Mouse (Mus musculus) embryonic facial prominence, embryonic 15.5 days (tissue): ENCODE data around the gene Tmem176a. TPM values are rescaled to one million over a fixed set of nuclear protein-coding genes. Genes with fewer than 3 reads are reported as not detected.

Experiments
- ATAC-seq: fragments of 200-750 bp; cut with Nextera tagmentation; 2 replicates; pipeline ENCODE4 v1.8.0; 2017; ENCODE audit warnings: low read depth, moderate TSS enrichment; ENCODE audit not compliant: insufficient number of reproducible peaks, low FRiP score, low TSS enrichment
- H3K27ac ChIP-seq: fragments of 300-500 bp; sonication (generic); replicated peaks from 2 replicates; pipeline ENCODE4 v1.5.1; 2015; ENCODE audit warnings: mild to moderate bottlenecking, inconsistent platforms
- H3K27me3 ChIP-seq: fragments of 300-500 bp; sonication (generic); 2 replicates; pipeline ENCODE4 v1.6.1; 2015; ENCODE audit warnings: inconsistent platforms
- H3K36me3 ChIP-seq: fragments of 300-500 bp; sonication (generic); 2 replicates; pipeline ENCODE4 v1.6.1; 2015; ENCODE audit warnings: mild to moderate bottlenecking, inconsistent platforms
- H3K4me1 ChIP-seq: fragments of 300-500 bp; sonication (generic); 2 replicates; pipeline ENCODE4 v1.6.1; 2015; ENCODE audit warnings: inconsistent platforms
- H3K4me2 ChIP-seq: fragments of 300-500 bp; sonication (generic); replicated peaks from 2 replicates; pipeline ENCODE4 v1.6.1; 2015; ENCODE audit warnings: mild to moderate bottlenecking, inconsistent platforms
- H3K4me3 ChIP-seq: fragments of 300-500 bp; sonication (generic); replicated peaks from 2 replicates; pipeline ENCODE4 v1.5.1; 2015; ENCODE audit warnings: mild to moderate bottlenecking, inconsistent platforms
- H3K9ac ChIP-seq: fragments of 300-500 bp; sonication (generic); 2 replicates; pipeline ENCODE4 v1.6.1; 2015; ENCODE audit warnings: inconsistent platforms
- H3K9me3 ChIP-seq: fragments of 300-500 bp; sonication (generic); replicated peaks from 2 replicates; pipeline ENCODE4 v1.6.1; 2016; ENCODE audit warnings: inconsistent platforms
- WGBS: fragments of 180-500 bp; shearing (Covaris S2); methylation state at CpG from one replicate; pipeline ENCODE4 v1.1.7; 2015; 5-methylcytosine and 5-hydroxymethylcytosine counted together
- polyA plus RNA-seq: library from polyadenylated mRNA; unstranded; fragments of >200 nt; fragmentation: Nextera tagmentation; extraction: Ambion mirVana; gene quantifications from 2 replicates; pipeline ENCODE4 v1.2.1, GENCODE M21; 2015

Tmem176a gene
- polyA plus RNA-seq, 1 experiment from 2014 or later = 77.8 TPM

GRCm38 (mm10) chr6:48829651-48830050 lies 11.1 kb upstream of the Tmem176a start:
- 0 out of 2 replicates have a peak, but pooled peaks cover 8% of the 10 kb centered on the region for H3K4me1 ChIP-seq
- H3K36me3 ChIP-seq = peaks cover 26% of the 10 kb centered on the region
- no peaks in the 10 kb centered on the region for H3K27me3 ChIP-seq
- no peak overlapping the region for H3K9ac ChIP-seq
- ATAC-seq = no peak
- no peaks in the 10 kb centered on the region for H3K9me3 ChIP-seq
- no peak overlapping the region for H3K27ac ChIP-seq
- H3K4me3 ChIP-seq = no peak overlapping the region
- no peak overlapping the region for H3K4me2 ChIP-seq

GRCm38 (mm10) chr6:48830241-48830640 lies 10.5 kb upstream of the Tmem176a start:
- H3K9ac ChIP-seq = no peak overlapping the region
- 0 out of 2 replicates have a peak, but pooled peaks cover 8% of the 10 kb centered on the region for H3K4me1 ChIP-seq
- no peak overlapping the region for H3K4me2 ChIP-seq
- WGBS = 36% methylated on average over 1 of the region's 1 CpGs
- peaks cover 32% of the 10 kb centered on the region for H3K36me3 ChIP-seq
- no peaks in the 10 kb centered on the region for H3K27me3 ChIP-seq
- H3K9me3 ChIP-seq = no peaks in the 10 kb centered on the region
- peak overlapping the region; percentile 44; the same call in 1 of the 2 replicates for H3K27ac ChIP-seq
- no peak overlapping the region for H3K4me3 ChIP-seq
- ATAC-seq = no peak

GRCm38 (mm10) chr6:48831141-48831540 lies 9.6 kb upstream of the Tmem176a start:
- peaks cover 41% of the 10 kb centered on the region for H3K36me3 ChIP-seq

DNA sequence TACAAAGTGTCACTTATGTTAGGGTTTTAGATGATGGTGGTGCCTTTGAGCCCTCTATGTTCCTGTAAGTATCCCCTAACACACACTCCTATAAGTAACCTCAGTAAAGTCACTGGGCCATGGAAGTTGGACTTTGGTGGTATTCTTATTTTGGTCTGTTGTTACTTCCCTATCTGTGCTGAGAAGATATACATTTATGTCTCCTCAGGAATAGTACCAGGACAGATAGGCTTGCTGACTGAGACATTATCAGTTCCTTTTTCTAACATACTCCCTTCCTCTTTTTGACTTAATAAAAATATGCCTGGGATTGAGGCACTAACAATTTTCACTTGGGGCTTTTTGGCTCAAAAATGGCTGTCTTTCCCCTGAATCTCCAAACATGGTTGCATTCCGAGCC lies 8.3 kb upstream of the Tmem176a start:
- no peak for ATAC-seq
- 95% methylated on average over 1 of the region's 1 CpGs for WGBS
- H3K4me3 ChIP-seq = no peak overlapping the region
- peaks cover 51% of the 10 kb centered on the region for H3K36me3 ChIP-seq
- H3K27me3 ChIP-seq = no peaks in the 10 kb centered on the region
- H3K4me2 ChIP-seq = no peak overlapping the region
- no peak overlapping the region for H3K27ac ChIP-seq
- H3K4me1 ChIP-seq = 0 out of 2 replicates have a peak, but pooled peaks cover 8% of the 10 kb centered on the region
- H3K9ac ChIP-seq = no peak overlapping the region
- no peaks in the 10 kb centered on the region for H3K9me3 ChIP-seq

More at GRCm38 (mm10) chr6:48831141-48831540, 9.6 kb upstream of the Tmem176a start:
- Histone ChIP-seq H3K4me1 (0 out of 2 replicates have a peak, but pooled peaks cover 8% of the 10 kb centered on the region), H3K4me2 (no peak overlapping the region), H3K27ac (no peak overlapping the region; the same call in 1 of the 2 replicates), H3K9me3 (no peaks in the 10 kb centered on the region), H3K27me3 (no peaks in the 10 kb centered on the region), H3K4me3 (no peak overlapping the region), H3K9ac (no peak overlapping the region)
- no peak for ATAC-seq
- 86% methylated on average over 5 of the region's 5 CpGs for WGBS

DNA sequence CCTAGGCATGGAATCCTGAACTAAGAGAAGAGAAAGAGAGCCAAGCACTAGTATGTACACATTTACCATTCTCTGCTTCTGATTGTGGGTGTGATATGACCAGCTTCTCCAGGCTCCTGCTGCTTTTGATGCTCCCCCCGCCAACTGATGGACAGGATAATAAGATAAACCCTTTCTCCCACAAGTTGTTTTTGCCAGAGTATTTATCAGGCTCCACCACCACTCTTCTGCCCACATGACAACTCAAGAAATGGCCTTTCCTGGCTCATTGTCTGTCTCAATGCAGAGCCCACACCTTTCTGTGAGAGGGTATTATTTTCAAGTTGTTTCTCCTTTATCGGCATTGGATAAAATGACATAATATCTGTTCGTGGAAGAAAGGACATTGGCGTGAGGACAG lies 7.2 kb upstream of the Tmem176a start:
- Histone ChIP-seq H3K4me3 (no peak overlapping the region), H3K27ac (no peak overlapping the region), H3K9me3 (no peaks in the 10 kb centered on the region), H3K4me2 (no peak overlapping the region), H3K27me3 (no peaks in the 10 kb centered on the region), H3K36me3 (peaks cover 56% of the 10 kb centered on the region), H3K4me1 (0 out of 2 replicates have a peak, but pooled peaks cover 9% of the 10 kb centered on the region), H3K9ac (no peak overlapping the region)
- ATAC-seq = no peak
- 95% methylated on average over 4 of the region's 4 CpGs for WGBS

DNA sequence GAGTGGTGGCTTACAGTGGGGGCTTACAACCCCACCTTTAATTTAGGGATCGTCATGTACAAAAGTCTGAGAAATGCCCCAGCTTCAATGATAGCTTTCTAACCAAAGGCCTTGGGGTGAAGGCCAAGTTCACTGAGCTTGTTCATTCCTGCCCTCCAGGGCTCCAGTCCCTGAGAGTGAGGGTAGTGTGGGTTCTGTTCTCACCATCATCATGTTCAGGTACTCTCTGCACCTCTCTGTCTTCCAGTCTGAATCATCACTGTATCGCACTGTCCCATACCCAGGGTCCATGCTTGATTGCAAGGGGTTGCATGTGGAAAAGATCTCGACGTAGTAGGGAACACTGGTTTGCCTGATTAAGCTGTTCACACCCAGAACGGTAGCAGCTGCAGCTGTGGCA lies 5.5 kb upstream of the Tmem176a start:
- no peak overlapping the region for H3K4me2 ChIP-seq
- 85% methylated on average over 5 of the region's 5 CpGs for WGBS
- H3K9me3 ChIP-seq = no peaks in the 10 kb centered on the region
- no peak overlapping the region for H3K27ac ChIP-seq
- no peak for ATAC-seq
- no peak overlapping the region for H3K4me3 ChIP-seq
- peaks cover 56% of the 10 kb centered on the region for H3K36me3 ChIP-seq
- no peak overlapping the region for H3K9ac ChIP-seq
- no peaks in the 10 kb centered on the region for H3K27me3 ChIP-seq
- peaks cover 18% of the 10 kb centered on the region for H3K4me1 ChIP-seq

GRCm38 (mm10) chr6:48836146-48836545 lies 4.6 kb upstream of the Tmem176a start:
- H3K9me3 ChIP-seq = no peaks in the 10 kb centered on the region
- no peak overlapping the region for H3K4me2 ChIP-seq
- H3K4me3 ChIP-seq = no peak overlapping the region
- no peak for ATAC-seq
- H3K4me1 ChIP-seq = peaks cover 25% of the 10 kb centered on the region
- H3K27ac ChIP-seq = no peak overlapping the region
- no peaks in the 10 kb centered on the region for H3K27me3 ChIP-seq
- H3K36me3 ChIP-seq = peaks cover 56% of the 10 kb centered on the region
- no peak overlapping the region for H3K9ac ChIP-seq
- WGBS = 81% methylated on average over 5 of the region's 5 CpGs

- no peak overlapping the region for H3K4me2 ChIP-seq
- H3K9ac ChIP-seq = no peak overlapping the region
- no peaks in the 10 kb centered on the region for H3K27me3 ChIP-seq
- peaks cover 39% of the 10 kb centered on the region for H3K4me1 ChIP-seq
- H3K9me3 ChIP-seq = no peaks in the 10 kb centered on the region
- no peak for ATAC-seq
- no peak overlapping the region for H3K27ac ChIP-seq
- peaks cover 51% of the 10 kb centered on the region for H3K36me3 ChIP-seq
- H3K4me3 ChIP-seq = no peak overlapping the region
- 78% methylated on average over 7 of the region's 7 CpGs for WGBS
Measured at GRCm38 (mm10) chr6:48837516-48837915, 3.2 kb upstream of the Tmem176a start.

DNA sequence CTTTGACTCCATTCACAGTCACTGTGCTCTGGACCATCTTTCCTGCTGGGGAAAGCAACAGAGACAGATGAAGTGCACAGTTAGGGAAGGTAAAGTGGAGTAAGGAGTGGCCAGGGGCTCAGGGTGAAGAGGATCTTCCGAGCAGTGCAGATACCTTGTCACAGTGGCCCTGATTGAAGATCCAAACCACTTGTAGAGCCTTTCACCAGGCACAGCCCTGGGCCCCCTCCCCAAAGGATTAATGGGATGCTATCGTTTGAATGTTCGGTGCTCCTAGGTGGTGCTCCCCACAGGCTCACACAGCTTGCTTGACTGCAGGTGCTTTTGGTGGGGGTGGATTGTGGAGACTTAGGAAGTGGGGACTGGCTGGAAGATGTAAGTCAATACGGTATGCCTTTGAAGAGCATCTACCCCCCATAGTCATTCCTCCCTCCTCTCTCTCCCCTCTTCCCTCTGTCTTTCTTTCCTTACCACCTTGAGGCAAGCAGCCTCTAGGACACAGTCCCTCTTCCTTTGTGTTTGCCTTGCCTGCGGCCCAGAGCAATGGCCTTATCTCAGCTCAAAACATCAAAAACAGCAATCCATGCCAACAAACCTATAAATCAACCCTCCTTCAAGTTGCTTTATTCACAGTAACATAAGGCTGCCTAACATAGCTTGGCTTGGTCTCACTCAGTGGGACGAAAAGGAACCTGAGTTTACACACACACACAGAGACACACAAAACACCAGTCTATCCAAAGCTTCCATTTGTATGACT lies 2.2 kb upstream of the Tmem176a start:
- H3K4me1 ChIP-seq = peaks cover 42% of the 10 kb centered on the region
- H3K9me3 ChIP-seq = no peaks in the 10 kb centered on the region
- H3K27ac ChIP-seq = no peak overlapping the region
- WGBS = 72% methylated on average over 6 of the region's 6 CpGs
- no peaks in the 10 kb centered on the region for H3K27me3 ChIP-seq
- 0 out of 2 replicates have a peak overlapping the region, but pooled peaks have one; percentile 1 for H3K4me2 ChIP-seq
- peaks cover 43% of the 10 kb centered on the region for H3K36me3 ChIP-seq
- no peak for ATAC-seq
- H3K9ac ChIP-seq = no peak overlapping the region
- H3K4me3 ChIP-seq = no peak overlapping the region

DNA sequence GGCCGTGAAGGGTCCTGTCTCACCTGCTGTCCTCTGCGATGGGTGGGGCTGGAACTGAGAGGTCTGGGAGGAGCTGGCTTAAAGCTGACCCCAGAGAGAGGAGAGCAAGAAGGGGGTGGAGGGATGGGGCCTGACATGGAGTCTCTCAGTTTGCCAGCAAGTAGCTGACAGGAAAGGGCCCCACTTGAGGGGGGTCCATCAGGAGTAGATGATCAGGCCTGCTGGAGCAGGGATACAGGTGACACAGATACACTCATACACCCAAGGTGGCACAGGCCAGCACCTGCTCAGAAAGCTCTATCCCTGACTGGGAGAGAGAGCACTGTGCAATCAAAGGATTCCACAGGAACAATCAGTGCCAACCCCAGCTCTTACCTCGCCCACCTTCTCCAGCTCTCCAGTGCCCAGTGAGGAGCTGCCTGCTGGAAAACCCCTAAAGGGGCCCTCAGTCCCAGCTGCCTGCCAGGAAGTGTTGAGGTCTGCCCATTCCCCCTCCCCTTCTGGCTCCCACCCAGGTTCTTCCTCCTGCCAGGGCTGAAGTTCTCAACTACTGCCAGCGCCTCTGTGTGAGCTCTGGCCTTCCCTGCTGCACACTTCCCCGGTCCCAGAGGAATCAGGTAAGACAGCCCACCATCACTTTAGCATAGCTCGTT lies 380 bp downstream of the Tmem176a start, which contains the start of gene Tmem176b:
Gene Tmem176b (minus strand): TSS at position 524 of the 653 bp plus-strand sequence.
- ATAC-seq = peak; percentile 93
- peak within 1 kb of the TSS; percentile 85 for H3K27ac ChIP-seq
- H3K4me3 ChIP-seq = peak within 1 kb of the TSS; percentile 52
- no peaks in the 10 kb centered on the region for H3K27me3 ChIP-seq
- 3% methylated on average over 6 of the region's 6 CpGs for WGBS
- peak within 1 kb of the TSS; percentile 63 for H3K4me2 ChIP-seq
- no peaks in the 10 kb centered on the region for H3K9me3 ChIP-seq
- H3K36me3 ChIP-seq = peaks cover 34% of the 10 kb centered on the region; the same call in 1 of the 2 replicates
- peak within 1 kb of the TSS; percentile 37 for H3K9ac ChIP-seq
- peaks cover 42% of the 10 kb centered on the region for H3K4me1 ChIP-seq

- H3K4me1 ChIP-seq = peaks cover 42% of the 10 kb centered on the region
- 71% methylated on average over 11 of the region's 11 CpGs for WGBS
- 0 out of 2 replicates have a peak overlapping the region, but pooled peaks have one; percentile 35 for H3K9ac ChIP-seq
- H3K9me3 ChIP-seq = no peaks in the 10 kb centered on the region
- peaks cover 24% of the 10 kb centered on the region; the same call in 1 of the 2 replicates for H3K36me3 ChIP-seq
- no peak for ATAC-seq
- peak overlapping the region; percentile 63 for H3K4me2 ChIP-seq
- no peak overlapping the region for H3K27ac ChIP-seq
- H3K4me3 ChIP-seq = peak overlapping the region; percentile 52
- no peaks in the 10 kb centered on the region for H3K27me3 ChIP-seq
Measured at GRCm38 (mm10) chr6:48842111-48842842, 1.6 kb downstream of the Tmem176a start.
